Mouse (Mus musculus): ENCODE measurements at regions not wholly inside any gene's neighbourhood (a gene's known extent, or its start where the extent isn't known, plus 50 kb on each side); places are given as distances from the start of the nearest gene placed in this dataset.

GRCm38 (mm10) chr13:70458406-70458805 lies 179.0 kb downstream of the Ice1 start:
- DNase-seq (ENCODE audit: low read depth, low spot score), result no peak

DNA sequence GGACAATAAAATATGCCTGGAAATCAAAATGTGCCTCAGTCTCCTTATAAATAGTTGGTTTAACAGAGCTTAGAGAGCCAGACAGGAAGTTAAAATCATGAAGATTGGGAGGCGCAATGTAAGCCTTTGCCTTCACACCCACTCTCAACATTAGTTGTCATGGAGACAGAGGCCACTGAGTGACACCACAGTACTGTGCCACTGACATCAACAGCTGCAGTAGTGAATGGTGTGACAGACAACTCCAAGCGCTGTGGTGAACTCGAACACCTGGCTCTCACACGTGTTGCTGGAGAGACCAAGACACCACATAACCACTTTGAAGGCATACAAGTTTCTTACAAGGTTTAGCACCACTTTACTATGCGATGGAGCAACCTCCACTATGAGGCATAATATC lies 172.4 kb downstream of the Ice1 start:
- no peak for DNase-seq (ENCODE audit: low read depth, low spot score)

GRCm38 (mm10) chr13:70474746-70475145 lies 162.7 kb downstream of the Ice1 start:
- no peak for DNase-seq (ENCODE audit: low read depth, low spot score)

GRCm38 (mm10) chr13:70475366-70475765 lies 162.1 kb downstream of the Ice1 start:
- DNase-seq (ENCODE audit: low read depth, low spot score), result no peak

DNA sequence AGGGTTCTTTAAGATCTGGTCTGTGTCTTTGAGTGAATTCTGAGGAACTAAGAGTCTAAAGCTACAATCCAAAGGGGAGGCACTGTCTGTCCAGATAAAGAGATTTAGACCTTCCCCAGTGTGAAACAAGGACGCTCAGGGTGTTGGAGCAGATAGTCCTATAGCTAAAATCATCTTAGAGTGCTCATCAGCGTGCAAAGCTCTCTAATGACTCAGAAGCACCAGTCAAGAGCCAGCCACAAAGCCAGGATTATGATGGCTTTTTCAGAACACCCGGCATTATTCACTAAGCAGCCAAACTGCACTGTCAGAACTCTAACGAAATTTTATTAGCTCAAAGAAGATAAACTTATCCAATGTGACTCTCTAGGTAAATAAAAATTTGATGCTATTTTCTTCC lies 138.1 kb downstream of the Ice1 start:
- no peak for DNase-seq (ENCODE audit: low read depth, low spot score)

All from R1 (cell line).